12 mouse cellular contexts compared by ENCODE assay signal in genomic region chr11:72065103-72065502, GRCm38 (mm10). TPM values are rescaled to one million over a fixed set of nuclear protein-coding genes. Genes with fewer than 3 reads are reported as not detected.
DNase-seq lines count a peak whose midpoint lies in the region; ATAC-seq and TF ChIP-seq lines count a peak whose summit lies in the region.
"Had no signal": no experiment of that assay in that cellular context is flagged by ENCODE, and none has a peak within 500 bp of the region (broad histone marks: within the 10 kb centered on the region; RNA-seq: fewer than 3 reads in every experiment).

No protein-coding gene starts in this region.

- no peak for TF ChIP-seq CTCF in kidney, adult 2 months (conservative IDR thresholded peaks at IDR 0.05; ENCODE audit: insufficient read depth, insufficient read length, low read depth, low read length)

- no peak for TF ChIP-seq POLR2A in kidney, adult 2 months (IDR thresholded peaks at IDR 0.05; ENCODE audit: low read depth, low read length)

- no peak overlapping the region for H3K27ac ChIP-seq in kidney, adult 2 months (ENCODE audit: insufficient read depth, low read depth, low read length)
- no peak overlapping the region for H3K27ac ChIP-seq in kidney, embryonic 14.5 days (ENCODE audit: low read depth, low read length)
- H3K27ac ChIP-seq in neural tube, embryonic 15.5 days (replicated peaks), result no peak overlapping the region
- H3K27ac ChIP-seq: neural tube, embryonic 13.5 days had no signal

- H3K9ac ChIP-seq in kidney, embryonic 14.5 days (ENCODE audit: low read depth, low read length), result no peak overlapping the region
- no peak overlapping the region for H3K9ac ChIP-seq in neural tube, embryonic 15.5 days (replicated peaks)
- H3K9ac ChIP-seq: liver, postnatal 0 days; neural tube, embryonic 13.5 days had no signal

- DNase-seq in kidney, adult 2 months, result peak; percentile 63
- DNase-seq in adrenal gland, postnatal 10 days, result peak; percentile 84
- peak; percentile 80 to 83 for DNase-seq in cerebellum, postnatal 14 days
- peak; percentile 41 to 64 for DNase-seq in kidney, postnatal 36 days
- DNase-seq in layer of hippocampus, adult 9-11 months, result no peak
- DNase-seq in spleen, adult 12 weeks (ENCODE audit: low spot score), result no peak
- DNase-seq: liver, postnatal 0 days had no signal

- H3K4me2 ChIP-seq in kidney, embryonic 14.5 days (replicated peaks; ENCODE audit: low read depth, low read length), result no peak overlapping the region
- H3K4me2 ChIP-seq in neural tube, embryonic 15.5 days, result no peak overlapping the region
- H3K4me2 ChIP-seq: neural tube, embryonic 13.5 days had no signal

- H3K36me3 ChIP-seq in kidney, adult 2 months (ENCODE audit: control insufficient read depth, insufficient read depth, low read length), result no peaks in the 10 kb centered on the region
- no peaks in the 10 kb centered on the region for H3K36me3 ChIP-seq in kidney, embryonic 14.5 days (ENCODE audit: control insufficient read depth, insufficient read depth, low read length)
- peaks cover 14% of the 10 kb centered on the region for H3K36me3 ChIP-seq in neural tube, embryonic 15.5 days
- H3K36me3 ChIP-seq: G1E had no signal

- 50% methylated on average over 8 of the region's 8 CpGs for WGBS in kidney, adult 2 months
- WGBS in kidney, embryonic 14.5 days, result 89% methylated on average over 8 of the region's 8 CpGs
- 75% methylated on average over 8 of the region's 8 CpGs for WGBS in neural tube, embryonic 15.5 days

- no peaks in the 10 kb centered on the region for H3K27me3 ChIP-seq in kidney, adult 2 months (replicated peaks; ENCODE audit: control insufficient read depth, insufficient read depth, low read length)
- no peaks in the 10 kb centered on the region for H3K27me3 ChIP-seq in kidney, embryonic 14.5 days (ENCODE audit: control insufficient read depth, insufficient read depth, low read length)
- no peaks in the 10 kb centered on the region for H3K27me3 ChIP-seq in neural tube, embryonic 15.5 days (replicated peaks)
- H3K27me3 ChIP-seq: neural tube, embryonic 13.5 days had no signal

- peaks cover 10% of the 10 kb centered on the region; the same call in 1 of the 2 replicates for H3K9me3 ChIP-seq in kidney, embryonic 14.5 days (ENCODE audit: control insufficient read depth, low read length)
- H3K9me3 ChIP-seq in neural tube, embryonic 15.5 days (replicated peaks), result 0 out of 2 replicates have a peak, but pooled peaks cover 14% of the 10 kb centered on the region

- ATAC-seq in kidney, embryonic 14.5 days (ENCODE audit: low FRiP score, low TSS enrichment), result no peak
- ATAC-seq in neural tube, embryonic 15.5 days (ENCODE audit: low FRiP score), result no peak
- ATAC-seq: liver, postnatal 0 days had no signal

- H3K4me3 ChIP-seq in kidney, adult 2 months (ENCODE audit: insufficient read depth, low read depth, low read length), result no peak overlapping the region
- no peak overlapping the region for H3K4me3 ChIP-seq in kidney, embryonic 14.5 days (ENCODE audit: low read length)
- H3K4me3 ChIP-seq in neural tube, embryonic 15.5 days (replicated peaks), result no peak overlapping the region
- H3K4me3 ChIP-seq: neural tube, embryonic 13.5 days had no signal

- no peaks in the 10 kb centered on the region; the same call in 1 of the 2 replicates for H3K4me1 ChIP-seq in kidney, adult 2 months (ENCODE audit: control insufficient read depth, insufficient read depth, low read length)
- H3K4me1 ChIP-seq in kidney, embryonic 14.5 days (ENCODE audit: control insufficient read depth, insufficient read depth, low read length), result no peaks in the 10 kb centered on the region
- H3K4me1 ChIP-seq in neural tube, embryonic 15.5 days, result peaks cover 10% of the 10 kb centered on the region; the same call in 1 of the 2 replicates

RNA-seq across cellular contexts. Expression of gene Pimreg, which starts 23.3 kb away (rescaled TPM):
- 0.39 and 0.55 TPM in 2 replicates for polyA plus RNA-seq in kidney, adult 2 months (2012; rRNA removed)
- polyA plus RNA-seq in kidney, embryonic 14.5 days (2014; fragmentation: Nextera tagmentation; extraction: Ambion mirVana), result 140 and 144 TPM in 2 replicates
- total RNA-seq in adrenal gland, postnatal 10 days (2021), result 10 to 100 TPM; 14.1 to 23.8 TPM
- polyA plus RNA-seq in neural tube, embryonic 15.5 days (2015; fragmentation: Nextera tagmentation; extraction: Ambion mirVana), result 19.1 and 33.3 TPM in 2 replicates
- total RNA-seq: G1E had no signal
- polyA plus RNA-seq: G1E had no signal

RNA-seq across cellular contexts. Expression of gene Aipl1, which starts 27.8 kb away (rescaled TPM):
- polyA plus RNA-seq in kidney, adult 2 months (2012; rRNA removed), result not detected in 2 replicates
- 0.09 and 0.24 TPM in 2 replicates for polyA plus RNA-seq in kidney, embryonic 14.5 days (2014; fragmentation: Nextera tagmentation; extraction: Ambion mirVana)
- total RNA-seq in adrenal gland, postnatal 10 days (2021), result under 1 TPM; 0.27 to 0.33 TPM
- polyA plus RNA-seq in neural tube, embryonic 15.5 days (2015; fragmentation: Nextera tagmentation; extraction: Ambion mirVana), result 0.36 and 0.41 TPM in 2 replicates
- polyA plus RNA-seq: G1E; large intestine, adult 2 months had no signal

Comparison
In these comparisons a context has a peak if more than half of its experiments do, and no peak if none do; other contexts are left out.
1. RNA of gene Pimreg, which starts 23.3 kb away (polyA plus RNA-seq): 140 to 144 TPM in kidney, embryonic 14.5 days and 19.1 to 33.3 TPM in neural tube, embryonic 15.5 days; 0.39 to 0.55 TPM in kidney, adult 2 months; every median in the first group is over 10 times any median in the second.
2. DNase-seq: peak in kidney, adult 2 months (single experiment), adrenal gland, postnatal 10 days (single experiment), cerebellum, postnatal 14 days (2 of 2) and kidney, postnatal 36 days (2 of 2); none in layer of hippocampus, adult 9-11 months (single experiment) and spleen, adult 12 weeks (single experiment).